Mouse (Mus musculus): ENCODE measurements around the gene Adm2. TPM values are rescaled to one million over a fixed set of nuclear protein-coding genes. Genes with fewer than 3 reads are reported as not detected.

Adm2 gene
- polyA plus RNA-seq, 1 experiment = 71.1 TPM

- peaks cover 6% of the 10 kb centered on the region for H3K27me3 ChIP-seq (ENCODE audit: control insufficient read depth, insufficient read depth, insufficient read length)
- H3K79me2 ChIP-seq (ENCODE audit: control insufficient read depth, insufficient read depth) = no peaks in the 10 kb centered on the region
- H3ac ChIP-seq (ENCODE audit: control insufficient read depth, insufficient read length) = no peak overlapping the region
- TF ChIP-seq TCF3 (IDR thresholded peaks at IDR 0.05; ENCODE audit: insufficient read length, low read depth) (no peak), MAX (IDR thresholded peaks at IDR 0.05; ENCODE audit: low read depth) (no peak), POLR2A (IDR thresholded peaks at IDR 0.05; ENCODE audit: insufficient read length, low read depth) (no peak), MYOD1 (IDR thresholded peaks at IDR 0.05; ENCODE audit: control insufficient read depth in 1 of 3, insufficient read length in 2 of 3, low read depth in 2 of 3) (no peak), REST (IDR thresholded peaks at IDR 0.05; ENCODE audit: insufficient read depth, insufficient read length) (no peak), SRF (IDR thresholded peaks at IDR 0.05; ENCODE audit: control insufficient read depth, insufficient read length, low read depth) (no peak), POLR2AphosphoS2 (IDR thresholded peaks at IDR 0.05; ENCODE audit: insufficient read length, low read depth) (no peak), TCF12 (IDR thresholded peaks at IDR 0.05; ENCODE audit: insufficient read depth, poor library complexity, severe bottlenecking) (no peak), USF1 (IDR thresholded peaks at IDR 0.05; ENCODE audit: low read depth) (no peak), MYOG (IDR thresholded peaks at IDR 0.05; ENCODE audit: control insufficient read depth in 1 of 3, insufficient read depth in 1 of 3, insufficient read length in 2 of 3, low read depth in 2 of 3) (no peak), E2F4 (IDR thresholded peaks at IDR 0.05; ENCODE audit: insufficient read depth) (no peak), CEBPB (IDR thresholded peaks at IDR 0.05; ENCODE audit: insufficient read depth, poor library complexity, severe bottlenecking) (no peak)
- H3K4me3 ChIP-seq = no peak overlapping the region
- no peak overlapping the region for H3K4me2 ChIP-seq (ENCODE audit: low read depth)
- no peaks in the 10 kb centered on the region for H3K36me3 ChIP-seq (ENCODE audit: control insufficient read depth, insufficient read depth)
Observed at GRCm38 (mm10) chr15:89343325-89343724, 20.8 kb downstream of the Adm2 start.

- H3ac ChIP-seq (ENCODE audit: control insufficient read depth, insufficient read length) = no peak overlapping the region
- TF ChIP-seq CEBPB (IDR thresholded peaks at IDR 0.05; ENCODE audit: insufficient read depth, poor library complexity, severe bottlenecking) (no peak), USF1 (IDR thresholded peaks at IDR 0.05; ENCODE audit: low read depth) (no peak), MAX (IDR thresholded peaks at IDR 0.05; ENCODE audit: low read depth) (no peak), POLR2AphosphoS2 (IDR thresholded peaks at IDR 0.05; ENCODE audit: insufficient read length, low read depth) (no peak), MYOG (IDR thresholded peaks at IDR 0.05; ENCODE audit: control insufficient read depth in 1 of 3, insufficient read depth in 1 of 3, insufficient read length in 2 of 3, low read depth in 2 of 3) (no peak), REST (IDR thresholded peaks at IDR 0.05; ENCODE audit: insufficient read depth, insufficient read length) (no peak), TCF12 (IDR thresholded peaks at IDR 0.05; ENCODE audit: insufficient read depth, poor library complexity, severe bottlenecking) (no peak), POLR2A (IDR thresholded peaks at IDR 0.05; ENCODE audit: insufficient read length, low read depth) (no peak), E2F4 (IDR thresholded peaks at IDR 0.05; ENCODE audit: insufficient read depth) (no peak), TCF3 (IDR thresholded peaks at IDR 0.05; ENCODE audit: insufficient read length, low read depth) (no peak), SRF (IDR thresholded peaks at IDR 0.05; ENCODE audit: control insufficient read depth, insufficient read length, low read depth) (no peak), MYOD1 (IDR thresholded peaks at IDR 0.05; ENCODE audit: control insufficient read depth in 1 of 3, insufficient read length in 2 of 3, low read depth in 2 of 3) (no peak)
- H3K27me3 ChIP-seq (ENCODE audit: control insufficient read depth, insufficient read depth, insufficient read length) = no peaks in the 10 kb centered on the region
- peaks cover 4% of the 10 kb centered on the region for H3K36me3 ChIP-seq (ENCODE audit: control insufficient read depth, insufficient read depth)
- H3K4me3 ChIP-seq = no peak overlapping the region
- H3K79me2 ChIP-seq (ENCODE audit: control insufficient read depth, insufficient read depth) = peaks cover 14% of the 10 kb centered on the region
- no peak overlapping the region for H3K4me2 ChIP-seq (ENCODE audit: low read depth)
Observed at GRCm38 (mm10) chr15:89350447-89350846, 27.9 kb downstream of the Adm2 start.

- H3K36me3 ChIP-seq (ENCODE audit: control insufficient read depth, insufficient read depth) = peaks cover 4% of the 10 kb centered on the region
- no peak overlapping the region for H3ac ChIP-seq (ENCODE audit: control insufficient read depth, insufficient read length)
- peaks cover 20% of the 10 kb centered on the region for H3K79me2 ChIP-seq (ENCODE audit: control insufficient read depth, insufficient read depth)
- H3K4me2 ChIP-seq (ENCODE audit: low read depth) = no peak overlapping the region
- H3K27me3 ChIP-seq (ENCODE audit: control insufficient read depth, insufficient read depth, insufficient read length) = no peaks in the 10 kb centered on the region
- no peak overlapping the region for H3K4me3 ChIP-seq
- no peak for TF ChIP-seq POLR2A (IDR thresholded peaks at IDR 0.05; ENCODE audit: insufficient read length, low read depth)
- TF ChIP-seq SRF (IDR thresholded peaks at IDR 0.05; ENCODE audit: control insufficient read depth, insufficient read length, low read depth) = no peak
- TF ChIP-seq MYOD1 (IDR thresholded peaks at IDR 0.05; ENCODE audit: control insufficient read depth in 1 of 3, insufficient read length in 2 of 3, low read depth in 2 of 3) = no peak
- no peak for TF ChIP-seq CEBPB (IDR thresholded peaks at IDR 0.05; ENCODE audit: insufficient read depth, poor library complexity, severe bottlenecking)
- no peak for TF ChIP-seq USF1 (IDR thresholded peaks at IDR 0.05; ENCODE audit: low read depth)
- TF ChIP-seq TCF3 (IDR thresholded peaks at IDR 0.05; ENCODE audit: insufficient read length, low read depth) = no peak
- TF ChIP-seq MAX (IDR thresholded peaks at IDR 0.05; ENCODE audit: low read depth) = no peak
- TF ChIP-seq TCF12 (IDR thresholded peaks at IDR 0.05; ENCODE audit: insufficient read depth, poor library complexity, severe bottlenecking) = no peak
- no peak for TF ChIP-seq MYOG (IDR thresholded peaks at IDR 0.05; ENCODE audit: control insufficient read depth in 1 of 3, insufficient read depth in 1 of 3, insufficient read length in 2 of 3, low read depth in 2 of 3)
- no peak for TF ChIP-seq POLR2AphosphoS2 (IDR thresholded peaks at IDR 0.05; ENCODE audit: insufficient read length, low read depth)
- no peak for TF ChIP-seq REST (IDR thresholded peaks at IDR 0.05; ENCODE audit: insufficient read depth, insufficient read length)
- no peak for TF ChIP-seq E2F4 (IDR thresholded peaks at IDR 0.05; ENCODE audit: insufficient read depth)
Observed at GRCm38 (mm10) chr15:89351302-89351701, 28.8 kb downstream of the Adm2 start.

- Histone ChIP-seq H3ac (ENCODE audit: control insufficient read depth, insufficient read length) (no peak overlapping the region), H3K27me3 (ENCODE audit: control insufficient read depth, insufficient read depth, insufficient read length) (no peaks in the 10 kb centered on the region), H3K4me2 (ENCODE audit: low read depth) (no peak overlapping the region), H3K4me3 (no peak overlapping the region), H3K79me2 (ENCODE audit: control insufficient read depth, insufficient read depth) (peaks cover 27% of the 10 kb centered on the region), H3K36me3 (ENCODE audit: control insufficient read depth, insufficient read depth) (peaks cover 4% of the 10 kb centered on the region)
- TF ChIP-seq SRF (IDR thresholded peaks at IDR 0.05; ENCODE audit: control insufficient read depth, insufficient read length, low read depth) (no peak), MYOG (IDR thresholded peaks at IDR 0.05; ENCODE audit: control insufficient read depth in 1 of 3, insufficient read depth in 1 of 3, insufficient read length in 2 of 3, low read depth in 2 of 3) (no peak), E2F4 (IDR thresholded peaks at IDR 0.05; ENCODE audit: insufficient read depth) (no peak)
Observed at GRCm38 (mm10) chr15:89352054-89352453, 29.5 kb downstream of the Adm2 start.

- H3K4me3 ChIP-seq = no peak overlapping the region
- no peak overlapping the region for H3K4me2 ChIP-seq (ENCODE audit: low read depth)
- no peaks in the 10 kb centered on the region for H3K27me3 ChIP-seq (ENCODE audit: control insufficient read depth, insufficient read depth, insufficient read length)
- H3K36me3 ChIP-seq (ENCODE audit: control insufficient read depth, insufficient read depth) = peaks cover 4% of the 10 kb centered on the region
- no peak overlapping the region for H3ac ChIP-seq (ENCODE audit: control insufficient read depth, insufficient read length)
- H3K79me2 ChIP-seq (ENCODE audit: control insufficient read depth, insufficient read depth) = peaks cover 35% of the 10 kb centered on the region
- TF ChIP-seq TCF12 (IDR thresholded peaks at IDR 0.05; ENCODE audit: insufficient read depth, poor library complexity, severe bottlenecking) = no peak
- no peak for TF ChIP-seq SRF (IDR thresholded peaks at IDR 0.05; ENCODE audit: control insufficient read depth, insufficient read length, low read depth)
- no peak for TF ChIP-seq POLR2AphosphoS2 (IDR thresholded peaks at IDR 0.05; ENCODE audit: insufficient read length, low read depth)
- no peak for TF ChIP-seq REST (IDR thresholded peaks at IDR 0.05; ENCODE audit: insufficient read depth, insufficient read length)
- no peak for TF ChIP-seq CEBPB (IDR thresholded peaks at IDR 0.05; ENCODE audit: insufficient read depth, poor library complexity, severe bottlenecking)
- no peak for TF ChIP-seq POLR2A (IDR thresholded peaks at IDR 0.05; ENCODE audit: insufficient read length, low read depth)
- TF ChIP-seq MYOD1 (IDR thresholded peaks at IDR 0.05; ENCODE audit: control insufficient read depth in 1 of 3, insufficient read length in 2 of 3, low read depth in 2 of 3) = no peak
- no peak for TF ChIP-seq MYOG (IDR thresholded peaks at IDR 0.05; ENCODE audit: control insufficient read depth in 1 of 3, insufficient read depth in 1 of 3, insufficient read length in 2 of 3, low read depth in 2 of 3)
- TF ChIP-seq TCF3 (IDR thresholded peaks at IDR 0.05; ENCODE audit: insufficient read length, low read depth) = no peak
- no peak for TF ChIP-seq USF1 (IDR thresholded peaks at IDR 0.05; ENCODE audit: low read depth)
- no peak for TF ChIP-seq MAX (IDR thresholded peaks at IDR 0.05; ENCODE audit: low read depth)
- no peak for TF ChIP-seq E2F4 (IDR thresholded peaks at IDR 0.05; ENCODE audit: insufficient read depth)
Observed at GRCm38 (mm10) chr15:89352795-89353194, 30.3 kb downstream of the Adm2 start.

Measured in myocyte (in vitro differentiated cells).